Mouse (Mus musculus) liver, postnatal 0 days (tissue): Measurements from ENCODE around the gene S1pr3.

Experiments used
- CTCF ChIP-seq: sonication (generic); IDR thresholded peaks from 2 replicates; pipeline ENCODE4 v1.5.1; 2016; ENCODE audit warnings: antibody characterized with exemption, low read depth
- EP300 ChIP-seq: IDR thresholded peaks from 2 replicates; pipeline ENCODE4 v1.6.1; 2016; ENCODE audit warnings: antibody characterized with exemption, low read depth, mild to moderate bottlenecking

- TF ChIP-seq EP300 (no peak), CTCF (no peak)
These were observed 43.2 kb upstream of the S1pr3 start for GRCm38 (mm10) chr13:51365191-51365590.
